Mouse (Mus musculus): ENCODE measurements around the gene Bgn. TPM values are rescaled to one million over a fixed set of nuclear protein-coding genes. Genes with fewer than 3 reads are reported as not detected.

The Bgn gene
- polyA plus RNA-seq, 1 experiment from 2014 or later = 13.0 TPM

- WGBS (ENCODE audit: insufficient replicate concordance) = 38% methylated on average over 3 of the region's 3 CpGs
- Histone ChIP-seq H3K27me3 (replicated peaks) (peaks cover 15% of the 10 kb centered on the region; the same call in 1 of the 2 replicates), H3K9ac (no peak overlapping the region), H3K4me3 (no peak overlapping the region), H3K9me3 (replicated peaks) (no peaks in the 10 kb centered on the region), H3K4me2 (no peak overlapping the region), H3K4me1 (no peaks in the 10 kb centered on the region), H3K27ac (no peak overlapping the region), H3K36me3 (no peaks in the 10 kb centered on the region)
- no peak for ATAC-seq
Measured at GRCm38 (mm10) chrX:73526410-73526887, 43.0 kb downstream of the Bgn start.

GRCm38 (mm10) chrX:73537875-73538274, 54.5 kb downstream of the Bgn start:
- Histone ChIP-seq H3K4me2 (no peak overlapping the region), H3K4me3 (no peak overlapping the region), H3K27me3 (replicated peaks) (peaks cover 31% of the 10 kb centered on the region; the same call in 1 of the 2 replicates), H3K9me3 (replicated peaks) (no peaks in the 10 kb centered on the region), H3K36me3 (no peaks in the 10 kb centered on the region), H3K4me1 (no peaks in the 10 kb centered on the region), H3K9ac (no peak overlapping the region), H3K27ac (no peak overlapping the region)
- no peak for ATAC-seq
- 75% methylated on average over 7 of the region's 7 CpGs for WGBS (ENCODE audit: insufficient replicate concordance)

GRCm38 (mm10) chrX:73543340-73543739, 59.9 kb downstream of the Bgn start:
- no peak overlapping the region for H3K4me2 ChIP-seq
- peaks cover 13% of the 10 kb centered on the region; the same call in 1 of the 2 replicates for H3K27me3 ChIP-seq (replicated peaks)
- no peaks in the 10 kb centered on the region for H3K4me1 ChIP-seq
- H3K4me3 ChIP-seq = no peak overlapping the region
- no peaks in the 10 kb centered on the region for H3K36me3 ChIP-seq
- no peak for ATAC-seq
- no peaks in the 10 kb centered on the region for H3K9me3 ChIP-seq (replicated peaks)
- H3K27ac ChIP-seq = no peak overlapping the region
- 21% methylated on average over 3 of the region's 3 CpGs for WGBS (ENCODE audit: insufficient replicate concordance)
- no peak overlapping the region for H3K9ac ChIP-seq

Other genes starting within 250 kb of the Bgn start
- 0.50 and 0.51 TPM in 2 replicates for gene Xlr4c, start 240.5 kb upstream of the Bgn start, polyA plus RNA-seq (2016; fragmentation: Nextera tagmentation; extraction: Ambion mirVana)
- gene Xlr3c, start 218.2 kb upstream of the Bgn start, polyA plus RNA-seq (2016; fragmentation: Nextera tagmentation; extraction: Ambion mirVana) = not detected in 2 replicates
- not detected in 2 replicates for gene Xlr5a, start 190.6 kb upstream of the Bgn start, polyA plus RNA-seq (2016; fragmentation: Nextera tagmentation; extraction: Ambion mirVana)
- gene Xlr5c, start 190.6 kb upstream of the Bgn start, polyA plus RNA-seq (2016; fragmentation: Nextera tagmentation; extraction: Ambion mirVana) = not detected in 2 replicates
- not detected in 2 replicates for gene Gm45015, start 146.8 kb upstream of the Bgn start, polyA plus RNA-seq (2016; fragmentation: Nextera tagmentation; extraction: Ambion mirVana)
- 4.0 and 4.4 TPM in 2 replicates for gene Zfp275, start 141.0 kb upstream of the Bgn start, polyA plus RNA-seq (2016; fragmentation: Nextera tagmentation; extraction: Ambion mirVana)
- gene Gm18336, start 84.9 kb upstream of the Bgn start, polyA plus RNA-seq (2016; fragmentation: Nextera tagmentation; extraction: Ambion mirVana) = not detected in 2 replicates
- not detected in 2 replicates for gene Zfp92, start 72.5 kb upstream of the Bgn start, polyA plus RNA-seq (2016; fragmentation: Nextera tagmentation; extraction: Ambion mirVana)
- not detected in 2 replicates for gene Trex2, start 48.3 kb upstream of the Bgn start, polyA plus RNA-seq (2016; fragmentation: Nextera tagmentation; extraction: Ambion mirVana)
- 48.4 and 51.3 TPM in 2 replicates for gene Haus7, start 24.6 kb upstream of the Bgn start, polyA plus RNA-seq (2016; fragmentation: Nextera tagmentation; extraction: Ambion mirVana)
- not detected in 2 replicates for gene Atp2b3, start 19.5 kb downstream of the Bgn start, polyA plus RNA-seq (2016; fragmentation: Nextera tagmentation; extraction: Ambion mirVana)
- gene Dusp9, start 155.8 kb downstream of the Bgn start, polyA plus RNA-seq (2016; fragmentation: Nextera tagmentation; extraction: Ambion mirVana) = 55.2 and 56.5 TPM in 2 replicates
- 1.2 and 1.4 TPM in 2 replicates for gene Pnck, start 176.5 kb downstream of the Bgn start, polyA plus RNA-seq (2016; fragmentation: Nextera tagmentation; extraction: Ambion mirVana)
- 1.3 and 1.8 TPM in 2 replicates for gene Slc6a8, start 189.5 kb downstream of the Bgn start, polyA plus RNA-seq (2016; fragmentation: Nextera tagmentation; extraction: Ambion mirVana)
- gene Bcap31, start 232.6 kb downstream of the Bgn start, polyA plus RNA-seq (2016; fragmentation: Nextera tagmentation; extraction: Ambion mirVana) = 173 and 175 TPM in 2 replicates
- gene Abcd1, start 233.0 kb downstream of the Bgn start, polyA plus RNA-seq (2016; fragmentation: Nextera tagmentation; extraction: Ambion mirVana) = 9.9 and 10.6 TPM in 2 replicates